Mouse (Mus musculus) urinary bladder, postnatal 36 days (tissue): Measurements from ENCODE around the gene Klrd1.
A peak's percentile ranks its signal among the peaks of the same experiment; 100 is the strongest.
"Not testable (repeated sequence)": the region's sequence is repeated elsewhere in the genome, so short reads cannot be mapped to it uniquely, and the experiment has no call there.

ENCODE experiments used
- DNase-seq, 2 experiments: peaks; one replicate each; pipeline ENCODE4 v3.0.0; 2022; ENCODE audit warnings: low spot score in 2 of 2, mixed read lengths in 1 of 2

Klrd1 gene

GRCm38 (mm10) chr6:129591508-129591907, at the start of gene Klrd1:
Gene Klrd1, plus strand, starts transcription at chr6:129591782.
- DNase-seq, result no peak

- DNase-seq, result no peak
These were observed 49.7 kb upstream of the Klrd1 start for GRCm38 (mm10) chr6:129541931-129542330.

- DNase-seq, result no peak
These were observed 49.0 kb upstream of the Klrd1 start for GRCm38 (mm10) chr6:129542540-129542939.

GRCm38 (mm10) chr6:129543709-129544606, 47.6 kb upstream of the Klrd1 start:
- peak; percentile 51 to 59 for DNase-seq

GRCm38 (mm10) chr6:129547277-129547676, 44.3 kb upstream of the Klrd1 start:
- DNase-seq, result no peak

GRCm38 (mm10) chr6:129548009-129548408, 43.6 kb upstream of the Klrd1 start:
- no peak for DNase-seq

GRCm38 (mm10) chr6:129557298-129558023, 34.1 kb upstream of the Klrd1 start:
- no peak for DNase-seq

GRCm38 (mm10) chr6:129558946-129559640, 32.5 kb upstream of the Klrd1 start:
- peak; percentile 49 to 58 for DNase-seq

- DNase-seq, result no peak
These were observed 31.9 kb upstream of the Klrd1 start for GRCm38 (mm10) chr6:129559641-129560027.

- DNase-seq, result no peak
These were observed 26.3 kb upstream of the Klrd1 start for GRCm38 (mm10) chr6:129565257-129565656.

GRCm38 (mm10) chr6:129575315-129575714, 16.3 kb upstream of the Klrd1 start:
- DNase-seq, result no peak

- DNase-seq, result no peak
These were observed 14.0 kb upstream of the Klrd1 start, which contains the start of gene Klre1 for GRCm38 (mm10) chr6:129577605-129578004. Gene Klre1, plus strand, starts transcription at chr6:129577905.

GRCm38 (mm10) chr6:129581274-129581673, 10.3 kb upstream of the Klrd1 start:
- no peak for DNase-seq

- no peak for DNase-seq
These were observed 9.7 kb upstream of the Klrd1 start for GRCm38 (mm10) chr6:129581896-129582295.

- no peak for DNase-seq
These were observed 8.6 kb upstream of the Klrd1 start for GRCm38 (mm10) chr6:129583014-129583413.

GRCm38 (mm10) chr6:129608372-129608771, 16.8 kb downstream of the Klrd1 start:
- DNase-seq, result no peak

- no peak for DNase-seq
These were observed 32.2 kb downstream of the Klrd1 start, which contains the start of gene Klrk1 for GRCm38 (mm10) chr6:129623735-129624134. Gene Klrk1, minus strand, starts transcription at chr6:129623864.

GRCm38 (mm10) chr6:129631046-129631445, 39.5 kb downstream of the Klrd1 start:
- not testable (repeated sequence) for DNase-seq

GRCm38 (mm10) chr6:129643237-129643636, 51.7 kb downstream of the Klrd1 start, which contains the start of gene Klrc3:
Gene Klrc3, minus strand, starts transcription at chr6:129643337.
- DNase-seq, result not testable (repeated sequence)

- not testable (repeated sequence) for DNase-seq
These were observed 52.5 kb downstream of the Klrd1 start for GRCm38 (mm10) chr6:129644054-129644453.
